Mouse (Mus musculus) left cerebral cortex, adult 9 months (tissue): Measurements from ENCODE around the gene Appl2.
"Not testable (repeated sequence)": the region's sequence is repeated elsewhere in the genome, so short reads cannot be mapped to it uniquely, and the experiment has no call there.

Source experiments
- DNase-seq, 2 experiments: peaks; one replicate each; pipeline ENCODE4 v3.0.0; 2022; ENCODE audit warnings: low spot score in 2 of 2

Appl2 gene

GRCm38 (mm10) chr10:83648131-83649020 is at the start of gene Appl2:
Gene Appl2, minus strand, starts transcription at chr10:83648738.
- peak; percentile 77 to 91 for DNase-seq

- DNase-seq, result no peak
These were observed 47.7 kb upstream of the Appl2 start for GRCm38 (mm10) chr10:83696226-83696625.

GRCm38 (mm10) chr10:83692175-83692895 is 43.8 kb upstream of the Appl2 start:
- no peak for DNase-seq

GRCm38 (mm10) chr10:83688215-83688614 is 39.7 kb upstream of the Appl2 start:
- no peak for DNase-seq

GRCm38 (mm10) chr10:83681334-83681733 is 32.8 kb upstream of the Appl2 start:
- DNase-seq, result no peak

GRCm38 (mm10) chr10:83666556-83666955 is 18.0 kb upstream of the Appl2 start:
- no peak for DNase-seq

- DNase-seq, result no peak
These were observed 13.4 kb upstream of the Appl2 start for GRCm38 (mm10) chr10:83661925-83662324.

GRCm38 (mm10) chr10:83660605-83661004 is 12.1 kb upstream of the Appl2 start:
- no peak for DNase-seq

GRCm38 (mm10) chr10:83654591-83654990 is 6.1 kb upstream of the Appl2 start:
- no peak for DNase-seq

- not testable (repeated sequence) for DNase-seq
These were observed 3.8 kb upstream of the Appl2 start for GRCm38 (mm10) chr10:83652205-83652866.

GRCm38 (mm10) chr10:83649037-83649436 is 499 bp upstream of the Appl2 start:
- DNase-seq, result no peak

- no peak for DNase-seq
These were observed 2.1 kb downstream of the Appl2 start for GRCm38 (mm10) chr10:83646351-83646885.

- no peak for DNase-seq
These were observed 2.9 kb downstream of the Appl2 start for GRCm38 (mm10) chr10:83645716-83645990.

- DNase-seq, result peak in 1 of 2 experiments; percentile 39
These were observed 3.4 kb downstream of the Appl2 start for GRCm38 (mm10) chr10:83644865-83645715.

- no peak for DNase-seq
These were observed 4.4 kb downstream of the Appl2 start for GRCm38 (mm10) chr10:83644167-83644566.

- no peak for DNase-seq
These were observed 6.9 kb downstream of the Appl2 start for GRCm38 (mm10) chr10:83641641-83642040.

- peak in 1 of 2 experiments; percentile 42 for DNase-seq
These were observed 8.6 kb downstream of the Appl2 start for GRCm38 (mm10) chr10:83639881-83640386.

GRCm38 (mm10) chr10:83637295-83637694 is 11.2 kb downstream of the Appl2 start:
- DNase-seq, result peak; percentile 66 to 82

- no peak for DNase-seq
These were observed 12.3 kb downstream of the Appl2 start for GRCm38 (mm10) chr10:83636191-83636590.

- peak in 1 of 2 experiments; percentile 17 for DNase-seq
These were observed 14.1 kb downstream of the Appl2 start for GRCm38 (mm10) chr10:83634461-83634860.

GRCm38 (mm10) chr10:83632806-83633374 is 15.6 kb downstream of the Appl2 start:
- no peak for DNase-seq
